Mouse (Mus musculus): ENCODE data around the gene Kiss1. TPM values are rescaled to one million over a fixed set of nuclear protein-coding genes. Genes with fewer than 3 reads are reported as not detected.

The Kiss1 gene
- polyA plus RNA-seq, 1 experiment = not detected

GRCm38 (mm10) chr1:133344357-133344756 is 22.7 kb downstream of the Kiss1 start:
- no peak for TF ChIP-seq GATA1 (IDR thresholded peaks at IDR 0.05; ENCODE audit: low read length)

GRCm38 (mm10) chr1:133346531-133346930 is 24.9 kb downstream of the Kiss1 start:
- no peak for TF ChIP-seq GATA1 (IDR thresholded peaks at IDR 0.05; ENCODE audit: low read length)

DNA sequence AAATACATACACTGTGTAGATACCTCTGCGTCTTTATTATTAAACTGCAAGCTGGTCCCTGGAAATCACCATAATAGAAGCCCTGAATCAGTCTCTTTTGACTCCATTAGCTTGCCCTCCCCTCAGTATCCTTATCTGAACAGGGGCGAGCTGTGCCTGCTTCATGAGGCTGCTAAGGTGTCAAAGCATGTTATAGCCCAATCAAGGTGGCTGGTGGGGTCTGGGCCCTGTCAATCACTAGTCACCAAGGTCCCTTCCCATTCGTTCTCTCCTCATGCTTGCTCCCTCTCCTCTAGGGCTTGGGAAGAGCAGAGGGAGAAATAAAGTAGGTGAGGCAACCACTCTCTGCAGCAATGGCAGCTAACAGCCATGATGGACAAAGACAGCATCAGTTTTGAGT is 25.6 kb downstream of the Kiss1 start:
- no peak for TF ChIP-seq GATA1 (IDR thresholded peaks at IDR 0.05; ENCODE audit: low read length)

DNA sequence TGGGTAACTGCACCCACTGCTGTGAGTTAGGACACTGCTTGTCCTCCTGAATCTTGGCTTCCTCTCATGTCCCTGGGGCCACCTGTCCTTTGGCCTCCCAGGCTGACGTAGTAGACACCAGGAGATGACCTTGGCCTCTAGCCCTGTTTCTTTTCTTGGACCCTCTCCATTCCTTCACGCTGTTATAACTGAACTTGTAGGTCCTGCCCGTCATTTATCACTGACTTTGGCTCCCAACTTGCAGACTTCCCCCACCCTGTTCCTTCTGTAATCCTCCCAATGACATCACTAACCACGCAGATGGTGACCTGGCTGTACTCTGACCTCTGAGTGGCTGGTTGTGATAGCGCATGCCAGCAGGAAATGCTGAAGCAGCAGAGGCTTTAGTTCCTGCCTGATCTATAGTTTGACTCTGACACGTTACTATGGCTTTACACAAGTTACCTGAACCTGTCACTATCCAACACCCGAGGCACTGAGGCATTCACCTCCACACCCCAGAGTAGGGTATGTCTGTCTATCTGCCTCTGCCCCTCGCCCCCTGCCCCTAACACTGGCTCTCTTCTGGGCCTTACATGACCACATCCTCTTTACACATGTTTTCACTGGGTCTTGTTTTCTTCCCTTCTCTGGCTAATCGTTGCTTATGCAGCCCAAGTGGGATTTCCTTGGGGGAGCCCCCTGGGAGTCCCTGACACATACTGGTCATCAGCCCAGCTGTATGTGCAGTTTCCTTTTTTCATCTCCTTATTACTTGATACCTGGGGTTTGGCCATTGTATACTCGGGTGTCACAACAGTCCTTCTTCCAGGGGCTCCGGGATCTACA is 26.2 kb downstream of the Kiss1 start:
- TF ChIP-seq GATA1 (IDR thresholded peaks at IDR 0.05; ENCODE audit: low read length) = no peak

DNA sequence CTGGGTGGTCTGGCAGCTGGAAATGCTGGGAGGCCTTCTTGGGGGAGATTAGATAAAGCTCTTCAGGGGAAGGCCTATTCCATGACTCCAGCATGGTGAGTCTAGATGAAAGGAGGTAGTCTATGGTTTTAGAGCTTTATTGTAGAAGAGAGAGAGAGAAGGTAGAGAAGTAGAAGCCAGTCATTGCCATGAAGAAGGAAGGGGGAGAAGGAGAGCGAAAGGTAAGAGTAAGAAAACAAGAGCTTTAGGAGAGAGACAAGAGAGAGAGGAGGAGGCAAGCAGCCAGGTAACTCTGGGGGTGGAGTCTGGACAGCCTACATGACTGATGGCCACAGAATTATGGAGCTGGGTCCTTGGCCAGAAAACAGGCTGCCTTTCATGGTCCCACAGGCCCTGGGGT is 28.5 kb downstream of the Kiss1 start, which contains the start of gene Ren1:
Ren1 (plus strand) TSS at position 301 of the 400 bp plus-strand sequence.
- TF ChIP-seq GATA1 (IDR thresholded peaks at IDR 0.05; ENCODE audit: low read length) = no peak

DNA sequence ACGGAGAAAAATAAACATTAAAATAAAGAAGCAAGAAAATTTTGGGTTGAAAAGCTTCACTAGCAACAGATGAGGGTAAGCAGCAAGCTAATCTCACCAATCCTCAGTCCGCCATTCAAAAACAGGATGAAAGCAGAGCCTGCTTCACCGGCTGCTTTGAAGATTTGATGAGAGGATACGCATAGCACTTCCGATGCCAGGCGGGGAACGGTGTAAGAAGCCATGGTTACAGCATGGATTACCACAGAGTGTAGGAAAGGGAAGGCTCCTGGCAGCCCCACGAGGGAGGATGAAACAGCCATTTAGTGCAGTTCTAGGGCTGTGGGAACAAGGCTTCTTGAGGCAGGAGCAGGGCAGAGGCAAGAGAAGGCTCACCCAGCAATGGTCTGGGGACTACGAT is 30.1 kb downstream of the Kiss1 start:
- no peak for TF ChIP-seq GATA1 (IDR thresholded peaks at IDR 0.05; ENCODE audit: low read length)

DNA sequence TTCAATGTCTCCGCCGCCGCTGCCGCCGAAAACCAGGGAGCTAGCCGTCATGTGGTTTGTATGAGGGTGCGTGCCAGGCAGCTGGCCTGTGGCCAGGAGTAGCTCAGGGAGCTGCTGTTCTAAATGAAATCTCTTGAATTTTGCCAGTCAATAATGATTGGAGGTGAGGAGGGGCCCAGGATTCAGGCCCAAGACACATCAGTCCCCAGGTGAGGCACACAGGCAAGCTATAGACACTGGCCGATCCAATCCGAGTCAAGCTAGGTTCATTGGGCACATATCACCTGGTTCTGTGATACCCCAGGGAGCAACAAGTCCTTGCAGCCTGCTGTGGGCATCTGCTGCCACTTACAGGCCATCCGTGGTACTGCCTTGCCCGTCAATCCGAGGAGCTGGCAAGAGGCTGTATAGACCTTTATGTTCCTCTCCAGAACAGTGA is 31.7 kb downstream of the Kiss1 start:
- TF ChIP-seq GATA1 (IDR thresholded peaks at IDR 0.05; ENCODE audit: low read length) = no peak

GRCm38 (mm10) chr1:133355469-133355868 is 33.8 kb downstream of the Kiss1 start:
- no peak for TF ChIP-seq GATA1 (IDR thresholded peaks at IDR 0.05; ENCODE audit: low read length)

DNA sequence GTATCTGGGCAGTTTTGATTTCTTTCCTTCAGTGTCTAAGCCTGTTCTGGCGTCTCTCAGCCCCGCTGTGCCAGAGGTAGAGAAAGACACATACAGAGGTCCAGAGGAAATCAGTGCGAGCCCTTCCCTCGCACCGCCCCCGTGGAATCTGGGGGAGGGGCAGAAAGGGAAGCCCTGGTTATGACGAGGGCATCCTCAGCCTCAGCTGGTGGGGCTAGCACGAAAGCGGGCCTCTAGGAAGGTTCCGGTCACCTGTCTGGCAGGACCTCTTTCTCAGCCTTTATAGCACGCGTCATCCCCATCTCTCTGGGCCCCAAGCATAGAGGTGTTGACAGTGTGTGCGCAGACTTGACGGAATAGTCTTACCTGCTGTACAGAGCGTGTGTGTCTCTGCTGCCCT is 34.2 kb downstream of the Kiss1 start:
- TF ChIP-seq GATA1 (IDR thresholded peaks at IDR 0.05; ENCODE audit: low read length) = no peak

DNA sequence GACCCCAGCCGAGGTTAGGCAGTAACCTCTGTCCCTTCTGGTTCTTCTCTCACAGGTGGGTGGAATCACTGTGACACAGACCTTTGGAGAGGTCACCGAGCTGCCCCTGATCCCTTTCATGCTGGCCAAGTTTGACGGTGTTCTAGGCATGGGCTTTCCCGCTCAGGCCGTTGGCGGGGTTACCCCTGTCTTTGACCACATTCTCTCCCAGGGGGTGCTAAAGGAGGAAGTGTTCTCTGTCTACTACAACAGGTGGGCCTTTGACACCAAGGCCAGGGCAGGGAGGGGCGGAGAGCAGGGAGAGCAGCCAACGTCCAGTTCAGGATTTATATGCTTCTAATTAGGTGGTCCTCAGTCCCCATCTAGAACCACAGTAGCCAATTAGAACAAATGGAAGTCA is 34.7 kb downstream of the Kiss1 start:
- no peak for TF ChIP-seq GATA1 (IDR thresholded peaks at IDR 0.05; ENCODE audit: low read length)

- TF ChIP-seq GATA1 (IDR thresholded peaks at IDR 0.05; ENCODE audit: low read length) = no peak
Observed at GRCm38 (mm10) chr1:133361006-133361405, 39.3 kb downstream of the Kiss1 start.

DNA sequence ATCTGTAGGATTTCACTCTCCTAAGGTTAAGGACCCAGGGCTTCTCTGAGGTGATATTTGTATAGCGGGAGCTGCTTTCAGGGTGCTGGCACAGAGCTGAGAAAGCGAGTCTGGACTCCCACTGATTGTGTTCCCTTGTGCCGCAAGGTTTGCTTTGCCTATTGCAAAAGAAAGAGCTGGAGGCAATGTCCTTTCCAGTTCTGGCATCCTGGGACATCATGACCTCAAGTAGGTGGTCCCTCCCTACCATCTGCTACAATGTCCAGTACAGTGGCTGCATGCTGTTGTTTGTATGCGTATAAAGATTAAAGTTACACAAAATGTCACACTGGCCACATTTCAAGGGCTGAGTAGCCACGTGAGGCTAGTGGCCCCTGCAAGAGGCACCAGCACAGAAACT is 40.4 kb downstream of the Kiss1 start:
- TF ChIP-seq GATA1 (IDR thresholded peaks at IDR 0.05; ENCODE audit: low read length) = no peak

DNA sequence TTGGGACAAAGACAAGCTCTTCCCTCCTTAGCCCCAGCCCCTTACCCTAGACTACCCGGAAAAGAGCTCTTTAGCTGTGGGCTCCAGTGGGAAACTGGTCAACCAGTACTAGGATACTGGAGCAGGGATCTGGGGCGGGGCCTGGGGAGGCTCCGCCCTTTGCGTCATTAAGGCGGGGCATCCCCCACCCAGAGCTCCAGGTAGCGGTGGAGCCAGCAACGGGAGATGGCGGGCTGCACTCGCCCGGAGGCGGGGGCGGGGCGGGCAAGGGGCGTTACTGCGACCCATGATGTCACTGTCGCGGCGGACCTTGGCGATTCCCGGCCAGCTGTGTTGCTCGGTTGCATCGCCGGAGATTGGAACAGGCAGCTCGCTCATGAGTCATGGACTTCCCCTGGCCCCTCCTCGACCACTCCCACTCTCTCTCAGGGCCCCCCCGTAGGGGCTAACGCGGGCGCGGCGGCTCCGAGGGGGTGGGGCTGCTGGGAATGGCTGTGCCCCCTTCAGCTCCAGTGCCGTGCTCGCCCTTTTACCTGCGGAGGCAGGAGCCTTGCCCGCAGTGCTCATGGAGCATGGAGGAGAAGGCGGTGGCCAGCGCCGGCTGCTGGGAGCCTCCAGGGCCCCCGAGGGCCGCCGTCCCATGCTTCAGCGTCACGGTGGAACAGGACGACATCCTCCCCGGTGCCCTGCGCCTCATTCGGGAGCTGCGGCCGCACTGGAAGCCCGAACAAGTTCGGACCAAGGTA is 41.8 kb downstream of the Kiss1 start, which contains the start of gene Etnk2:
Etnk2 (plus strand) TSS at position 297 of the 746 bp plus-strand sequence.
- no peak for TF ChIP-seq GATA1 (IDR thresholded peaks at IDR 0.05; ENCODE audit: low read length)

DNA sequence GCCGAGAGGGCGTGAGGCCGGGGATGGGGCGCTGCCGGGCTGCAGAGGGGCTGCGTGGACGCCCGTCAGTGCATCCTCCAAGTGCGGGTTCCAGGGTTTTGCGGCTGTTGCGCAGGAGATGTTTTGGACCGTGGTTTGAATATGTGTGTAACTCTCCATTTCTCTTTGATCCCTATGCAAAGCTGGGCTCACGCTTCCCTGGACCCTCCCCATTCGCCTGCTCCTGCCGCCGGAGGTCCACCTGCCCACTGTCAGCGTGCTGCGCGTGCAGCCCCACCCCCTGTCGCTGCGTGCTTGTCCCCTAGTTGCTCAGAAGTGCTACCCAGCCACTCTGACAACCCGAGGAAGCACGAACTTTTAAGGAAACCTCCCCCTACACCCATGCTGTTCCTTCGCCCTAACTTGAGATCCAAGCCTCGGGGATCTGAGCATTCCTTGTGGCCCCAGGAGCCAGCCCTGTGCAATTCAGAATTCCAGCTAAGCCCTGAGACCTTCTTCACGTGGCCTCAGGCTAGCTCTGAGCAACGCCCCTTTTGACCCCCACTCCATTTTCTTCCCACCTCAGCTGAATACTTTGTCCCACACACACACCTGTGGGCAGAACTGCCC is 42.5 kb downstream of the Kiss1 start:
- TF ChIP-seq GATA1 (IDR thresholded peaks at IDR 0.05; ENCODE audit: low read length) = no peak

DNA sequence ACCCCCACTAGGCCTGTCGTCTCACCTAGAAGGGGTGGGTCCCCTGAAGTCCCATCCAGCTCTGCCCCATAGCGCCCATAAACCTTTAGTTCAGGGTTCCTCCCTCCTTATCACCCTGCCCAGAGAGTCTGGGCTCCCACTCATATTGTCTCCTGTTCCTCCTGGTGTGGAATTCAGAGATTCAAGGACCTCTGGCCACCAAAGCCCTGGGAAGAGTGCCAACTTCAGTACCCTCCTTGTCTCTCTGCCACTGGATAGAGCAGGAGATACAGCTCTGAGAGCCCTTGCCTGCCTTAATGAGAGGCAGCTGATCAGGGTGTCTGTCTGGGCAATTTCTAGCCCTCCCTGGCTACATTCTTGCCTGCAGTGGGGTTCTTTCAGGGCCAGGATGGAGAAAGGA is 43.2 kb downstream of the Kiss1 start:
- TF ChIP-seq GATA1 (IDR thresholded peaks at IDR 0.05; ENCODE audit: low read length) = no peak

DNA sequence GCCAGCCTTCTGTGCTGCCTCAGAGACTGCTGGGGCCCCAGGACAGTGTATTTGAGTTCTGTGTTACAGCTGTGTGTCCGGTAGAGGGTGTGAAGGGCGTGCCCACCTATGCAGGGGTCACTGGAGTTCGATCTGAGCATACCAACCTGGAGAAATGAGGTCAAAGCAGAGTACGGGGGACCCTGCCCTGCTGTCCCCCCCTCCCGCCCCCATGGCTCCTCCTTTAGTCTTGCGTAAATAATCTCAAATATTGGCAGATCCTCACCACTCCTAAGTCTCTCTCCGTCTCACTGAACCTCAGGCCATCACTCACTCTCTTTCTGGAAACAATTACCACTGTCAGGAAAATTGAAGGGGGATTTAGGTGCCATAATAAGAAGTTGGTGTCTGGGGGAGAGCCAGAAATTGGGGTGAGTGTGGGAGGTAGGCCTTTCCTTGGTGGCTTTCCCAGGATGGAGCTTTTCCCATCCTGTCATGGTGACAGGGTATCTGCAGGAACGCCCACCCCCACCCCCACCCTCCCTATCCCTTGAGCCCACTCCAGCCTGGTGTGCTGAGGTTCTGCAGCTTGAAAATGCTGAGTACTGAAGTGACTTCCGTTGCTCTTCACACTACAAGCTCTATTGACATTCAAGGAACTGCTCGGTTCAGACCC is 45.4 kb downstream of the Kiss1 start:
- no peak for TF ChIP-seq GATA1 (IDR thresholded peaks at IDR 0.05; ENCODE audit: low read length)

All from G1E-ER4 (cell line).